Mouse (Mus musculus): ENCODE data around the gene Pid1.
"Not testable (repeated sequence)": the region's sequence is repeated elsewhere in the genome, so short reads cannot be mapped to it uniquely, and the experiment has no call there.

DNA sequence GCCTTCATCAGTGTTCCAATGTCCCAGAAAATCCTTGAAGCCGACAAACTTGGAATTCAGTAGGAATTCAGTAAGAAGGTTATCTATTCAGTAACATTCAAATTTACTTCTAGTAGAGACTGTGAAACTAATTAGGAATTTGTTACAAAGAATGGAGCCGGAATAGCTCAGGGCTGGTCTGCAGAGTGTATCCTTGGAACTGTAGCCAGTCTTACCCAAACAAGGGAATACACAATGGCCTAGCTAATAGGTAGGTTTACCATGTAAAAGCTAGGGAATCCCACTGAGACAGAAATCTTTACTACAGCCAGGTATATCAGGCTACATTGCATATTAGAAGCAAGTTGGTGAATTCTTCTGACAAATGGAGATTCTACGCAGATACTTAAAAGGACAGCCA, 31.2 kb downstream of the Pid1 start:
- TF ChIP-seq GATA1 (IDR thresholded peaks at IDR 0.05; ENCODE audit: borderline replicate concordance, low read length); FLI1 (IDR thresholded peaks at IDR 0.05; ENCODE audit: low read length): not testable (repeated sequence)
